Mouse (Mus musculus) adrenal gland, adult (tissue): ENCODE measurements around the gene Olfr455.

ENCODE experiments used
- DNase-seq, 2 experiments: peaks; one replicate each; pipeline ENCODE4 v3.0.0; 2022 to 2023; ENCODE audit warnings: low spot score in 1 of 2; ENCODE audit not compliant: inconsistent age in 2 of 2

The Olfr455 gene

DNA sequence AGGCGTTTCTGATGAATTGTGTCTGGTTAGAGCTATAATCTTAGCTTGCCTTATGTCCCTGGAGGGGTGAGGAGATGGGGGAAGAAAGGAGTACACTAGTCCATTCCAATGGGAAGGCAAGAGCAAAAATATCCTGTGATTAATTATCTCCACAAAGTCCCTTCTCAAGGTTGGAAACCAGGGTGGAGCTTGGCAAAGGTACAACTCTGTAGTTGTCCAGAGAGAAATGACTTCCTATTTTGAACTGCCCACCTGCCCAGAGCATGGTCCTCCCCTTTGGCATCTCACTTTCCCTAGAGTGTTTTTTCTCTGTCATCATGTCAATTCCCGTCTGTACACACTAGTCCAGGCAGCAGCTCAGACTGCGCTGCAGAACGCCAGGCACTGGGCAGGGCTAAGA is at the start of gene Olfr455:
Gene Olfr455 (minus strand): TSS at position 127 of the 400 bp plus-strand sequence.
- peak; percentile 68 to 85 for DNase-seq

DNA sequence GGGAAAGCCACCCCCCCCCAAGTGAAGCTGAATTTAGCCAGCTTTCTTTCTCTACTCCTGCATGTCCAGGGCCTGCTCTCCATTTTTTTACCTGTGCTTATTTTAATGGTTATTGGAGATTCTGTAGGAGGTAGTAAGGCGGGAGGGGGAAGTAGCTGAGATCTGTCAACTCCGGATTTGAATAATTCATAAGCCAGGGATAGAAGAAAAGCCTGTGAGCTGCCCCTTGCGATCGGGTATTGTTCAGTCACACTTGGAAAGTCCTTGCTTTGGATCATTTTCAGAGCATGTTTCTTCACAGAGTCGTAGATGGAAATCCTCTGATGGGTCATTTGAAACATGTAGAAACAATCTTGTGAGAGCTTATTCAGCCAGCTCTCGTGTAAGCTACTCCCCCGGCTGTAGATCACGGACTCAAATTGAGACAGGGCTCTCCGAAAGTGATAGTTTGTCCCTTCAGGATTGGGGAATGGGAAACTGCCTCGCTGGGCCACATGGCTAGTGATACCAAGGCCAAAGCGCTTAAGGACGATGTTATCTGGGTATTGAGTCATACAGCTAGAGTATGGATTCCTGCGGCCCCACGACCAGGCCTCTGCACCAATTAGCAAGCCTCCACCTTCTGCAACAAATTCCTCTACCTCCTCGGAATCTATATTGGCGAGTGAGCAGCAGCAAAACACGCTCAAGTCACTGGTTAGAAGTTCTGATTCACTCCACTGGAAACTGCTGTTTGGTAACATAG is 45.9 kb upstream of the Olfr455 start:
- no peak for DNase-seq

DNA sequence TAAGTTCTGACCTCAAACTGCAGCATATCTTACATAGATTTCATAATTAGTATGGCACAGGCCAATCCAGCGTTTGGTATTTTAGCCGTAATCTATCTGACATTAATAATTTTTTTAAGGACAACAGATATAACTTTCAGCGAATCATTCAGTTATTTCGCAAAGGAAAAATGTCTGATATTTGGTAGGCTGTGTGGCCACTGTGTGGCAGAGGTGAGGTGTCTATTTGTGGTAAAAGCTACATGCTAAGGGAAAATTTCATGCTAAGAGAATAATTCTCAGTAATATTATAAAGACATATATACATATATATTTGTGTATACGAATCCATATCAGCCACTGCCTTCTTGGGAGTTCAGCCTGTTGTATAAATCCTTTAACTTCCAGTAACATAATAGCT is 39.2 kb upstream of the Olfr455 start:
- no peak for DNase-seq

DNA sequence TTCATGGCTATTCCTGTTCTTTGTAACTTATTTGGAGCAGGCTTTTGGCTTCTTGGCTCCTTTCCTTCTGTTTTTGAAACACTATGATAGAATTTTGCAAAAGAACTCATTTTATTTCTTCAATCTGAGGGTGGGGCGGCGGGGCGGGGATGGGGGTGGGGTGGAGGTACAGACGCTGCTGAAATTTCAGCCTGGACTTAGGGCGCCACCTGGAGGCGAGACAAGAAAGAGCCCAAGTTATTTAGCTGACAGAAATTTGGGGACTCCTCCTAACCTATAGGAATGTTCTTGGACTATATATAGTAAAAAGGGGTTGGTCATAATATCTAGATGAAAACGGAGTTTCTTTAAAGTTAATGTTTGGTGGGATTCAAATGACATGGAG is 36.1 kb upstream of the Olfr455 start:
- DNase-seq = peak; percentile 59 to 84

DNA sequence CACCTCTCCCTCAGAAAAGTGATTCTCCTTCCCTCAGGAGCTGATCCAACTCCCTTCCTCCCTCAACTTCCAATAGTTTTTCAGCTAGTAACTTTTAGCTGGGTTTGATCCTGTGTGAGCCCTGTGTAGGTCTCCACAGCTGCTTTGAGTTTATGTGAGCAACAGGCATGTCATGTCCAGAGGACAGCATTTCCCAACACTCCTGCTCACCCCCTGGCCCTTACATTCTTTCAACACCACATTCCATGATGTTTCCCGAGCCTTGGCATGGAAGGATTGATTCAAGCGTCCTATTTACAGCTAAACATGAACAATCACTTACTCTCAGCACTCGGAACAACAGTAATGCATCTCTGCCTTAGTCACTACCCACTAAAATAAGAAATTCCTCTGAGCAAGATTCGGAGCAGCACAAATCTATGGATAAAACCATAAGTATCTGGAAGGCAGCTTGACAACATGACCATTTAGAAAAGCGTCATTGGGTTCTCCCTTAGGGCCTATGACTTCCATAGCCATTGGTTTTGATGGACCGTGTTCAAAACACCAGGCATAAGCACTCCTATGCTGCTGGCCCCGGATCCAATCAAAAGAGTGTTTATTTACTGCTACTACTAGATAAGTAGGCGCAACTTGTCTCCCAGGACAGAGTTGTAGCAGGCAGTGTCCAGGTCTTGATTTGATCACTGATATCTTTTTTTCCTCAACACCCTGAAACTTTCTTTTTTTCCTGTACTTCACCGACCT is 35.5 kb upstream of the Olfr455 start:
- peak in 1 of 2 experiments; percentile 41 for DNase-seq

DNA sequence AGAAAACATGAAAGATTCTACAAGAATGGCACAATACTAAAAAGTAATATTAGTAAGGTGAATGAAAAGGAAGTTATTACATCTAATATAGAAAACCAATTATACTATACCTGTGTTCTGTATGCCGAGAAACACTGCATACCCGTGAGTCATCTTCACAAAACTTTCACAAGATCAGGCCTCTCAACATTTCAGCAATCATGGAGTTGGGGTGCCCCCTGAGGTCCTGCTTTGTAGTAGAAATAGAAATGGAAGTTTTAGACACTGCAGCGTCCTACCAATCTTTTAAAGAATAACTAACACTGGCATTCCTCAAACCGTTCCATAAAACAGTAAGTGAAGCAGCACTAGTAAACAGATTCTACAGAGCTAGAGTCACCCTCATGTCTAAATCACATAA is 31.3 kb upstream of the Olfr455 start:
- DNase-seq = peak; percentile 17 to 46

DNA sequence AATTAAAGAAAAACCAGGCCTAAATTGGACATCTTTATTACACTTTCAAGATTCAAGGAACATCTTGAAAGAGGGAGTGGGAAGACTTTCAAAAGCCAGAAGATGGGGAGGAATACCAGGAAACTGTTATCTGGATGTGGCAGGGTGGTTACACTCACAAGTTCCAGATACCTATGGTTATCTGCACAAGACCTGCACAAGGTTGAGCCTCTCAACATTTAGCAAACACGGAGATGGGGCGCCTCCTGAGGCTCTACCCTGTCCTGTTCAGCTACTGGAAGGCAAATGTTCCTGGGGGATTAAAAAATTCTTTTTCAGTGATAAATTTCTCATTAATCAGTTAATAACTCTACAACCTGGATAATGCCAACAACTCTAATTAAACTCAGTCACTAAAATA is 30.0 kb upstream of the Olfr455 start:
- DNase-seq = no peak

DNA sequence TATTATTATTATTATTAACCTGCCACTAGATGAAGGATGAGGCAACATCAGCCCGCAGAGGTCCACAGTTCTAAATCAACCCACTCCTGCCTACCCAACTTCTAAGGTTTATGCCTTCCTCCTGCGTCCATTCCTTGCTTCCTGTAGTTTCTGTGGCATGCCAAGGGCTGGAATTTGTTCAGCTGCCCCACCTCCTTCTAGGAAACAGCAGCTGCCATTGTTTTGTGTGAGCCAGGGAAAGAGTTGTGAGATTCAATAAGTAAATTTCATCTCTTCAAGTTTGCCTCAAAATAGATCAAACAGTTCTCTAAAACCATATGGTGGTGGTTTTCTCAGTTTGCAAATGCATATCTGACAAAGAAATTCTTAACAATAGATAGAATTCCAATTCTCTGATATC is 20.8 kb upstream of the Olfr455 start:
- no peak for DNase-seq

DNA sequence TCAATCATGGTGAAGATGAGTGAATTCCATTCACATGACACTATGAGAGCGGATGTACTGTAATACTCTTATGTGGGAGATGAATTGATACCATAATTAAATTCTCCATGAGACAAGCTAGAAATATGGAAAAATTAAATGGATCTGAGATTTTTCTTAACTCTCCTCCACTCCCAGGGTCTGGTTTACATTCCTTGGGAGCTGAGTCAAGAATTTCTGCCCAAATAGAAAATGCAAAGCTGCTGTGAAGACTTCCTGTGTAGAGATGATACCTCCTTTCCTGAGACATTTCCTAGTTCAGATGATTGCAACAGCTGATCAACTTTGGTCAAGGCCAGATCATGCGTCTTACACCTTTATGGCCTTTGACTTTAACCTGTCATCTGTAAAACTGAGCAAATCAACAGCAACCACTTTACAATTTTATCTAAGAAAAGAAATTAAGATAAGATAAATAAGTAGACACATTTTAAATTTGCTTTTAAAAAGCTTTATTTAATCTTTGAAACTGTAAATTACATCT is 18.8 kb upstream of the Olfr455 start:
- no peak for DNase-seq

DNA sequence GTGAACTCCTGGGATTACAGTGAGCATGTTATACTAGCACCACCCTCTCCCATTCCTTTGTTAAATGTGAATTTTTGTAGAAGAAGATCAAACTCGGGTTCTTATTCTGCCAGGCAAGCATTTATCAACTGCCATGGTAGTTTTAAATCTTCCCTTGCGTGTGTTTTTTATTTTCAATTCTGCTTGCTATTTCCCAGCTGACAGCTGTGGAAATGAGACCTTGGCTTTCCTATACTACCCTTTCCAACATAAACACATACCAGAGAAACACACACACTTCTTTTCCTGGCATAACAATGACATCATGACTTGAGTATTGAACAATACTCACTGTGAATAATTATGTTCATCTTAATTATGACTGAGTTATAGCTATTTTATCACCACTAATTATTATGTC is 14.9 kb upstream of the Olfr455 start:
- no peak for DNase-seq

DNA sequence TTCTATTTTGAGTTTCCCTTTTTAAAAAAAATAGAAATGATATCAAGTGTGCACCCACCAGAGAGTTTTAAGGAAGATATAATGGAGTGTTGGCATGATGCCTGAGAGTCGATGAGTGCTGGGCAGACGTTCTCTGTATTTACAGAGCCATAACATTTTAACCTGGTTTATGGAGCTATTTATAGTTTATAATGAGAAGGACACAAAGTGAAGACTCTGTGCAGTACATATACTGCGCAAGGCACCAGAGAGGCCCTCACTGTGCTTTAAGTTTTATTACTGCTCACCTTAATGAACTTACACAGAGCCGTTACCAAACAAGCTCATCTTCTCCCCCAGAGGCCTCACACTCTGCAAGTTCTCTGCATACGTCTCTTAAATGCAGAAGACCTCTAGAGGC is 13.5 kb upstream of the Olfr455 start:
- DNase-seq = no peak

DNA sequence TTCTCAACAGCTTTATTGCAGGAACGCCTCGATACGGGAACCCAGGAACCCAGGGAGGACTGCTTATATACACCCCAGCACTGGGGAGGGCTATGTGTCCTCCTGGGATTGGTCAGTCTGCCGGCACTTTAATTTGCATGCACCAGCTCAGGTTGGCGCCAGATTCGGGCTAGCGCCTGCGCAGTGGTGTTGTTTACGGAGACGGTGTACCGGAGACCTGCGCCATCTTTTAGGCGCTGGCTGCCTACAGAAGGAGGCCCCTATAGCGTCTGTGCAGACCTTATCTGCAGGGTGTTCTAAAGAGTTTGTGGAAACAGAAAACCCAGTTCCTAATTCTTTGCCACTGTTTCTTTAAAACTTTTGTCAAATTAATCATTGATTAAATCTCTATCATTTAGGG is 11.3 kb upstream of the Olfr455 start:
- no peak for DNase-seq

DNA sequence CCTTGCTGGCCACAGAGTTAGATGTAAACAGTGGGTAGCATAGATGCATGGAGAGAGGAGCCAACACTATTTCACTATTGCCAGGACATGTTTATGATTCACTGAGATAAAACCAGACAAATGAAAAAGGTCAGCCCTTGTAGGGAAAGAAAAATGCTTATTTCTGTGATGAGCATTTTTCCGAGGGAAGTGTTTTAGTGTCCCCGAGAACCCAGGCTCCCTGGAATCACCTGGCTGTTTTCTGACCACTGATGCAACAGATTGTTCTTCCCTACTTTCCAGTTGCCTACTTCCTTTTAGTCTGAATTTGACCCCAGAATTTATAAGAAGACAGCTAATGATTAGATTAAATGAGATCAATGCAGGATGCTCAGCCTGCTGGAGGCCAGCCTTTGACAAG is 1.2 kb downstream of the Olfr455 start:
- DNase-seq = peak in 1 of 2 experiments; percentile 66

DNA sequence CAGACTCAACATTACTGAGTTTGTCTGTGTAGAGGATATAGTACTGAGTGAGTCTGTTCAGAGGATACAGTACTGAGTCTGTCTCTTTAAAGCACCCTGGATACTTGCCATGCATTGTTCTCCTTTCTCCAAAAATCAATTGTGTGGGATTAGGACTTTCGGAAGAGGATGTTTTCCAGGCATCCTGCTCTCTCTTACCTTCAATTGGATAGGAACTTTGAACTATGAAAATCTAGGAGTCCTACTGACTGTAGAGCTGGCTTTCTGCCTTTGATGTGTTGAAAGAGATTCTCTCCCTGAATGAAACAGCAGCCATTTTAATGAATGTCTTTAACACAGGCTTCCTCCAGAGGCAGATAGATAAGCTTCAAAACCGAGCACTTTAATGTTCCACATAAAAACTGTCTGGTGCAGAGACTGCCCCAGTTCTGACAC is 1.9 kb downstream of the Olfr455 start:
- DNase-seq = peak; percentile 33 to 78

DNA sequence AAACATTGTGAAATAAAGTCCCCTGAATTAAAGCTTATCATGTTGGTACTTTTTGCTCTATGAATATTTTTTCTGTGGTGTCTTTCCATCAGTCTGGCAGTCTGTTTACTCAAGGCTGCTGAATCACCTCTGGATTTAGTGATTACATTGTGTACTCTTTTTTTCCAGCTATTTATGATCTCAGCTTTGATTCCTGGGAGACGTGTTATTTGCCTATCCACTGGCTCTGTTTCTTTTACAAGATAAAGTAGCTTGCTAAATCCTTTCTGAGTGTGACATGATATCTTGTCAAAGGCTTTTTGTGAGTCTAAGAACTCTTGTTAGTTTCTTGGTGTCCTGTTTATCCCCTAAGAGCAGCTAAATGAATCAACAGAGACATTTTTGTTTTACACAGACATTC is 2.5 kb downstream of the Olfr455 start:
- peak in 1 of 2 experiments; percentile 63 for DNase-seq

DNA sequence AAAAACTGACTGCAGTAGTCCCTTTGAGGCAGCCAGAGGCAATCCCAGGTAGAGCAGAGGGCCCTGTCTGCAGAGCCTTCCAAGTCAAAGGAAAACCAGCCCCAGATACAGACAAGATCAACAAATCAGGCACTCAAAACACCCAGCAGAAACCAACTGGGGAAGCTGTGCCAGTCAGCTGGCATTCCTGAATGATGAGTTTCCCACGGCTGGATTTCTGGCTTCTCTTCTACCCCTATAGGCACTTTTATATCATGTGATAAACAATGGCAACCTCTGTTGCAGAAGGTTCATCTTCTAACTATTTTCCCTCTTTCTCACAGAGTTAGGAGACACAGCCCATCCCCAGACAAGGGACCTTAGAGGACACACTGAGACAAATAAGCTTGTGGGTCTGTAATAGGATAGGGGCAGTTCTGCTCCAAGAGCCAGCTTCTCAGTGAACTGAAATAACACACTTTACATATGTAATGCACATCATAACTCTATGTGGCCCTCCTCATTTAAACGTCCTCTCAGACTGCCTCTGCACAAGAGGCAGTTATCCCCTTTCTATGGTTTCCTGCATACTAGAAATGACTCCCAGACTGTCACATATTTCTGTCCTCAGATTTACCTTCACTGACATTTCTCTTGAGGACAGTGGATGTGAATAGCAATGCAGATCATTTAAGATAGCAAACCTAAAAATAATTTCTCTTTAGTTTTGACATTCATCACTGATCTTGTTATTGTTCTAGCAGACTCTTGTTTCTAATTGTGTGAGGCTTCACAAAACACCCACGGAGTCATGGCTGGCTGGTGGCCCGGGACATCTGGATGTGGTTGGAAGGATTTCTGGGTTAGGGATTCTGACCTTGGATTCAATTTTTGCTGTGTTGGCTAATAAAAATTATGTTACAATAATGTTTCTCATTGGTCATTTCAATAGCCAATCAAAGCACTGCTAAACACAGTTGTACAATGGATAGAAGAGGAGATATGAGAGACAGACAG is 5.1 kb downstream of the Olfr455 start:
- peak; percentile 20 to 52 for DNase-seq

DNA sequence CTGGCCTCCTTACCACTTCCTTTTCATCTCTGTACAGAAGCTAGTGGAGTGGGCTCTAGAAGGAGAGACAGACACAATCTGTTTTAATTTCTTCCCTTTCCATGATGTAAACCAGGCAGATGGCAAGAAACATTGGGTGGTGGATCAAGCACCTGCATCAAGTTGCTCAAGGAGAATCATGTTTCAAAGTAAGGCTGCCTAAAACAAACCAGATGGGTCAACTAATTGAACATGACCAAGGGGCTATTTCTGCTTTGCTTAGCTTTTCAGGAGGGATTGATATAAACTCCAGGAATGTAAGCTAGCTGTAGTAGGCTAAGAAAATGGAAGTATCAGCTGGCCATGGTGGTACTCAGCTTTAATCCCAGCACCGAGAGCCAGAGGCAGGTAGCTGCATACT is 6.7 kb downstream of the Olfr455 start:
- no peak for DNase-seq

DNA sequence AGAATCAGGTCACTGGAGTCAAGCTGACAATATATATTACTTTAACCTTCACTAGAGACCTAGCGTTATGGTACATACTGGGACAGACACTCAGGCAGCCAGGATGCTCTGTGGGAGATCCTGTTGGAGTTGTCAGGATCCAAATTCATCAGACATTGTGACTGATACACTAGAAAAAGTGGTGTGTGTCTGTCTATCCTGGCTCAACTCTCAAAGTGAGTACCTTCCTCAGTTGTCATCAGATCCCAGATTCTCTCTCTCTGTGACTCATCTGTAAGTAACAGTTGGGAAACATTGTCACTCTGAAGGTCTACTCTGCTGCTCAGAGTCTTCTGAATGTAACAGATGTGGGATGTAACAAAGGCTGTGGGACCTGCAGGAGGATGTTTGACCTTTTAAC is 7.7 kb downstream of the Olfr455 start:
- DNase-seq = peak in 1 of 2 experiments; percentile 51

DNA sequence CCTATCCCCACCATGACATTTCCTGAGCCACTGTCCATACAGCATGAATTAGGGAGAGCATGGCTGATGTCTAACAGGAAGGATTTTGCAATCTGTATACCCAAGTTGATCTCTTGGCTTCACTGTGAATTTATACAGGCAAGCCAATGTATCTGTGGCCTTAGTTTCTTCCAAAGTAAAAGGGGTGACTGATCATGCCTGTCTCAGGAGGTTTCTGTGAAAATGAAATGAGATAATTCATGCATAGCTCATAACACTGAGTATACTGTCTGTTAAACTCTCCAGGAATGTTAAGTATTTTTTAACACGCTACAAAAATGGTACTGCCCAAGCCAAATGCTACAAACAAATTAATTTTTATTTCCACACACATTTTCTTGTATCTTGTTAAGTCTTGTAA is 33.9 kb downstream of the Olfr455 start:
- DNase-seq = no peak

DNA sequence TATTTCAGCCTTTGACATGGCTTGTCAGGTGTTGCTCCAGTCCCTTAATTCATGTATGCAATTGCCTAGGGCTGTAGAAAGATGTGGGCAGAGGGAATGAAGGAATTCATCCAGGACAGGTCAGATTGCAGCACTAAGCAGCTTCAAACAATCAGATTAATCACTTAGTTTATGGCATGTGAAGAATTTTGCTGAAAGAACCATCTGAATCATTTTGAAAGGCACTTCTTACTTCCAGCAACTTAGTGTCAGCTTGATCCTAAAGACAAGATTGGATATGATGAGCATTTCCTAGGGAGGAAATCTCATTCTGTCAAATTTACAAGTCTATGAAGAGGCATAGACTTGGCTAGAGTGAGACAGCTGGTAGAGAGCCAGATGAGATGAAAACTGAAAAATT is 38.1 kb downstream of the Olfr455 start:
- no peak for DNase-seq

DNA sequence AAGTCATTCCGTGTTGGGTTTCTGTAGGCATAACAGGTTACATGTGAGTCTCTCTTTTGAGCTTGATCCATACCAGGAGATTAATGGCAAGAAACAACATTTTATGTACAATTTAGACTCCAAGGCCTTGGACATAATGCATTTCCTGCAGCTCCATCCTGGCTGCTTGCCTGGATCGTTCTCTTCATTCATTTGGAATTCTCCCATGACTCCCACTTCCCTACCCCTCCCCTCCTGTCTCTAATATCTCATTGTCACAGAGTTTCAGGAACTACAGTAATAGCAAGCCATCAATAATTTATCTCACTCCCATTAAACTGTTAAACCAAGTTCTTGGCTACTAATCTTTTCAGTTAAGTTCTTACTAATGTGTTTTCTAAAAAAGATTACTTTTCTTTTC is 43.9 kb downstream of the Olfr455 start:
- DNase-seq = no peak
